Mouse (Mus musculus) thymus, adult 2 months (tissue): ENCODE results near the gene Gk5.

Experiments
- CTCF ChIP-seq: fragments of 200-500 bp; IDR thresholded peaks from 2 replicates; pipeline ENCODE4 v1.5.1; 2012; ENCODE audit warnings: mild to moderate bottlenecking, control low read depth, low read length, moderate library complexity, borderline replicate concordance; ENCODE audit not compliant: control insufficient read depth, poor library complexity, insufficient read depth; ENCODE audit errors: extremely low read depth
- POLR2A ChIP-seq: fragments of 200-500 bp; IDR thresholded peaks from 2 replicates; pipeline ENCODE4 v1.6.1; 2012; ENCODE audit warnings: mild to moderate bottlenecking, low read length, control low read depth, moderate library complexity; ENCODE audit not compliant: control insufficient read depth, poor library complexity, insufficient read depth; ENCODE audit errors: extremely low read depth

GRCm38 (mm10) chr9:96220419-96220818 is 101.3 kb downstream of the Gk5 start:
- no peak for TF ChIP-seq CTCF
- no peak for TF ChIP-seq POLR2A
